ENCODE assay signal across 25 mouse cellular contexts in genomic region chr14:40864811-40865514, GRCm38 (mm10). TPM values are rescaled to one million over a fixed set of nuclear protein-coding genes. Genes with fewer than 3 reads are reported as not detected.
DNase-seq lines count a peak whose midpoint lies in the region; ATAC-seq and TF ChIP-seq lines count a peak whose summit lies in the region.
"Had no signal": no experiment of that assay in that cellular context is flagged by ENCODE, and none has a peak within 500 bp of the region (broad histone marks: within the 10 kb centered on the region; RNA-seq: fewer than 3 reads in every experiment).

No protein-coding gene starts in this region.

- no peak for TF ChIP-seq CTCF in ES-Bruce4 (IDR thresholded peaks at IDR 0.05; ENCODE audit: low read depth, low read length)

- peak; percentile 66; the same call in 1 of the 2 replicates for ATAC-seq in kidney, embryonic 15.5 days (replicated peaks; ENCODE audit: low FRiP score)
- ATAC-seq in cerebellum, adult (ENCODE audit: insufficient number of reproducible peaks, low FRiP score, low TSS enrichment), result no peak
- ATAC-seq: forebrain, embryonic 15.5 days; intestine, postnatal 0 days; liver, embryonic 12.5 days; liver, postnatal 0 days; midbrain, embryonic 13.5 days had no signal

- H3K4me1 ChIP-seq in kidney, embryonic 15.5 days, result 0 out of 2 replicates have a peak, but pooled peaks cover 4% of the 10 kb centered on the region
- peaks cover 4% of the 10 kb centered on the region for H3K4me1 ChIP-seq in ES-Bruce4 (ENCODE audit: control insufficient read depth, insufficient read depth, low read length)
- H3K4me1 ChIP-seq: embryonic facial prominence, embryonic 12.5 days; forebrain, embryonic 15.5 days; hindbrain, embryonic 12.5 days; midbrain, embryonic 13.5 days; neural tube, embryonic 13.5 days had no signal

- no peak overlapping the region for H3K4me3 ChIP-seq in kidney, embryonic 15.5 days (replicated peaks)
- H3K4me3 ChIP-seq in ES-Bruce4 (ENCODE audit: low read depth, low read length), result no peak overlapping the region
- H3K4me3 ChIP-seq: embryonic facial prominence, embryonic 12.5 days; forebrain, embryonic 10.5 days; forebrain, embryonic 15.5 days; gastrocnemius, adult 2 months; hindbrain, embryonic 12.5 days; left cerebral cortex, adult 2 months; liver, embryonic 12.5 days; midbrain, embryonic 13.5 days; neural tube, embryonic 13.5 days had no signal

- no peak overlapping the region for H3K4me2 ChIP-seq in kidney, embryonic 15.5 days
- H3K4me2 ChIP-seq: embryonic facial prominence, embryonic 12.5 days; forebrain, embryonic 15.5 days; hindbrain, embryonic 12.5 days; liver, embryonic 12.5 days; midbrain, embryonic 13.5 days; neural tube, embryonic 13.5 days had no signal

- H3K27ac ChIP-seq in kidney, embryonic 15.5 days, result 0 out of 2 replicates have a peak overlapping the region, but pooled peaks have one; percentile 4
- H3K27ac ChIP-seq in ES-Bruce4 (ENCODE audit: insufficient read depth, low read length), result peak overlapping the region; percentile 70
- H3K27ac ChIP-seq: embryonic facial prominence, embryonic 12.5 days; forebrain, embryonic 10.5 days; forebrain, embryonic 15.5 days; gastrocnemius, adult 2 months; hindbrain, embryonic 12.5 days; left cerebral cortex, adult 2 months; liver, embryonic 12.5 days; macrophage; midbrain, embryonic 13.5 days; neural tube, embryonic 13.5 days had no signal

- H3K27me3 ChIP-seq in kidney, embryonic 15.5 days, result no peaks in the 10 kb centered on the region
- no peaks in the 10 kb centered on the region for H3K27me3 ChIP-seq in ES-Bruce4 (ENCODE audit: control insufficient read depth, insufficient read depth, low read length, poor library complexity, severe bottlenecking)
- H3K27me3 ChIP-seq: embryonic facial prominence, embryonic 12.5 days; forebrain, embryonic 15.5 days; hindbrain, embryonic 12.5 days; liver, embryonic 12.5 days; midbrain, embryonic 13.5 days; neural tube, embryonic 13.5 days had no signal

- H3K9me3 ChIP-seq in kidney, embryonic 15.5 days (replicated peaks), result no peaks in the 10 kb centered on the region
- no peaks in the 10 kb centered on the region for H3K9me3 ChIP-seq in ES-Bruce4 (replicated peaks; ENCODE audit: control insufficient read depth, insufficient read depth, low read length, poor library complexity, severe bottlenecking)
- H3K9me3 ChIP-seq: embryonic facial prominence, embryonic 12.5 days; forebrain, embryonic 10.5 days; forebrain, embryonic 15.5 days; liver, embryonic 12.5 days; midbrain, embryonic 13.5 days; neural tube, embryonic 13.5 days had no signal

- no peak for TF ChIP-seq EP300 in ES-Bruce4 (IDR thresholded peaks at IDR 0.05; ENCODE audit: insufficient read depth, low read depth, low read length)

- 54% methylated on average over 6 of the region's 6 CpGs for WGBS in kidney, embryonic 15.5 days

- no peak overlapping the region for H3K9ac ChIP-seq in kidney, embryonic 15.5 days
- H3K9ac ChIP-seq in ES-Bruce4 (ENCODE audit: low read depth, poor library complexity, severe bottlenecking), result no peak overlapping the region
- H3K9ac ChIP-seq: embryonic facial prominence, embryonic 12.5 days; forebrain, embryonic 15.5 days; hindbrain, embryonic 12.5 days; liver, embryonic 12.5 days; liver, postnatal 0 days; midbrain, embryonic 13.5 days; neural tube, embryonic 13.5 days had no signal

- no peaks in the 10 kb centered on the region for H3K36me3 ChIP-seq in kidney, embryonic 15.5 days
- no peaks in the 10 kb centered on the region for H3K36me3 ChIP-seq in ES-Bruce4 (ENCODE audit: control insufficient read depth, insufficient read depth, low read length, poor library complexity, severe bottlenecking)
- H3K36me3 ChIP-seq: embryonic facial prominence, embryonic 12.5 days; forebrain, embryonic 10.5 days; forebrain, embryonic 15.5 days; hindbrain, embryonic 12.5 days; liver, embryonic 12.5 days had no signal

- no peak for TF ChIP-seq POLR2A in ES-Bruce4 (IDR thresholded peaks at IDR 0.05; ENCODE audit: insufficient read depth, low read length)

- peak; percentile 6 for DNase-seq in embryo, embryonic 10 days (ENCODE audit: low spot score)
- DNase-seq in embryo, embryonic 9.5 days (ENCODE audit: extremely low spot score), result no peak
- DNase-seq in kidney, postnatal 14 days, result no peak
- peak; percentile 89 for DNase-seq in R1 (ENCODE audit: low read depth, low spot score)
- no peak for DNase-seq in retina, embryonic 14.5 days (ENCODE audit: low spot score)
- DNase-seq: cerebellum, adult 11 months; cerebellum, adult 9-10 months; gastrocnemius, adult 2 months; heart, postnatal 14 days; liver, postnatal 0 days; thymus, adult 2 months; thymus, postnatal 36 days had no signal

RNA-seq across cellular contexts. Expression of gene Sh2d4b, which starts 28.1 kb away (rescaled TPM):
- polyA plus RNA-seq in kidney, embryonic 15.5 days (2015; fragmentation: Nextera tagmentation; extraction: Ambion mirVana), result 0.85 and 0.92 TPM in 2 replicates
- polyA plus RNA-seq in ES-Bruce4 (2011; ENCODE audit: insufficient read depth, insufficient read length, low read depth, missing spikeins), result 1.7 and 2.6 TPM in 2 replicates
- polyA plus RNA-seq: intestine, postnatal 0 days had no signal

Comparison
In these comparisons a context has a peak if more than half of its experiments do, and no peak if none do; other contexts are left out.
1. DNase-seq: peak in embryo, embryonic 10 days (single experiment) and R1 (single experiment); none in embryo, embryonic 9.5 days (single experiment), kidney, postnatal 14 days (single experiment) and retina, embryonic 14.5 days (single experiment).